Mouse (Mus musculus): Measurements from ENCODE around the gene Rnase1.
"Not testable (repeated sequence)": the region's sequence is repeated elsewhere in the genome, so short reads cannot be mapped to it uniquely, and the experiment has no call there.

DNA sequence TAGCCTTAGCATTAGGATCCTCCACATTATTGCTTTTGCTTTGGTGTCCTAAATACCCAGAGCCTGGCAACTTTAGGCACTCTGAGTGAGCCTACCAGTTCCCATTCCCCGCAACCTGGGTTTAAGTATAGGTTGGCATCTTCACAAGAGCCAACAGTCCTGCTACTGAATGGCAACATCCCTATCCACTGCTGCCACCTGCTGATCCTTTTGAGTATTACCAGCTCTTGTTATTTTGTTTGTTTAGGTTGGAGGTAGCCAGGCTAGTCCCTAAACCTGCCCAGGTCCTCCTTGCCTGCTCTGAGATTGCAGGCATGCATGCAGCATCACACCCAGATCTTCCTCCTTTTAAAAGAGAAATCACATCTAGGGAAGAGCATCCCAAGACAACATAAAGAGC lies 48.3 kb downstream of the Rnase1 start:
- TF ChIP-seq POLR2A (IDR thresholded peaks at IDR 0.05; ENCODE audit: low read depth, low read length) = not testable (repeated sequence)
- peak; percentile 60 for TF ChIP-seq CTCF (conservative IDR thresholded peaks at IDR 0.05; ENCODE audit: insufficient read depth, insufficient read length, low read depth, low read length)
